Mouse (Mus musculus): ENCODE results near the gene Prkar2a. TPM values are rescaled to one million over a fixed set of nuclear protein-coding genes. Genes with fewer than 3 reads are reported as not detected.

Gene Prkar2a
- polyA plus RNA-seq, 1 experiment from 2014 or later = 68.1 TPM

DNA sequence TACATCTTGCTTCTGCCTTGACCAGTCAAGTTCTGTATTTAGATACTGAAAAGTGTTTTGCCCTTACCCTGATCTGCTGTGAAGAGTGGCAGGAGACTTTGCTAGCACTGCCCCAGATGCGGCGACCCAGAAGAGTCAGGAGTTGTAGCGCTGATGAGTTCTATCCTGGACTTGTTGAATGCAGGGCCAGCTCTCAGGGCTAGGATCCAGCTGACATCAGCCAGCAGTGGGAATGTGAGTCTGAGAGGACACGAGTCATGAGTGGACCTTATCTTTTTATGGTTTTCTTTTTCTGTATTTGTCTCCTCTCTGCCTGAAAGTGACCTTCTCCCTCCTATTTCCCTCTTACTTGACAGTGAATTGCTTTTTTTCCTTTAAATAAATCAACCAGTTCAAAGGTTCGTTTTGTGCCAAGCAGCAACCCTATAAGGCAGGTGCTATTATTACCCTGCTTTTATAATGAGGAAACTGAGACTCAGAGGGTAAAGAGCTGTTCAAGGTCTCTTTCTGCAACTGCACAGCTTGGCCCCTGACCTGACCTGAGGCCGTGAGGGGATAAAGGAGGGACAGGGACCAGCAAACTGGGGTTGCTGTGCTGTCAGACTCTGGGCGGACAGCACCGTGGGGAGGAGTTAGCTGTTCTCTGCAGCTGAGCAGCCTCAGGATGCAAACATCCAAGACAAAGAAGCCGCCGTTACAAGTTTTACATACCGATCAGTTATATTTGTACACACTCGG is 14.4 kb downstream of the Prkar2a start:
- 35% methylated on average over 12 of the region's 12 CpGs for WGBS
- ATAC-seq (ENCODE audit: low FRiP score, low TSS enrichment) (no peak), DNase-seq (no peak)
- Histone ChIP-seq H3K4me1 (ENCODE audit: control insufficient read depth, insufficient read depth, low read length) (0 out of 2 replicates have a peak, but pooled peaks cover 4% of the 10 kb centered on the region), H3K27ac (replicated peaks; ENCODE audit: low read depth, low read length) (no peak overlapping the region), H3K4me3 (replicated peaks; ENCODE audit: low read depth, low read length) (no peak overlapping the region), H3K27me3 (ENCODE audit: control insufficient read depth, insufficient read depth, low read length) (no peaks in the 10 kb centered on the region), H3K9ac (replicated peaks; ENCODE audit: low read length) (no peak overlapping the region), H3K4me2 (ENCODE audit: low read length) (no peak overlapping the region), H3K36me3 (ENCODE audit: control insufficient read depth, insufficient read depth, low read length) (no peaks in the 10 kb centered on the region), H3K9me3 (ENCODE audit: control insufficient read depth, low read length) (no peaks in the 10 kb centered on the region)

DNA sequence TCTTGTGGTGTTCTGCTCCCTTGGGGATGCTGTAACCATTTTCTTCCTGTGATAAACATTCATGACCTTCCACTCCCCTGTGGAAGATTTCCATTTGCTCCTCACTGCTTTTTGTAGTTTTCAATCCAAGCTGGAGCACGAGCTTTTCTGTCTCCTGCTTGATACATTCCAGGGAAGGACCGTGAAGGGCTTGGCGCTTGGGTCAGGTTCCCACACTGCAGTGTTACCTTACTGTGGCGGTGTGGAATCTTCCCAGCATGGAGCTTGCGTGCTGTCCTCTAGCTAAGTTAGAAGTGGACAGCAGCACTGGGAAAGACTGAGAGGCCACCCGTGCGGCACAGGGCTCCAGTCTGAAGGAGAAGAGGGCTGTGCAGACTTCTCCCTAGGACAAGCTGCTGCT is 15.5 kb downstream of the Prkar2a start:
- 73% methylated on average over 7 of the region's 7 CpGs for WGBS
- no peak overlapping the region for H3K27ac ChIP-seq (replicated peaks; ENCODE audit: low read depth, low read length)

GRCm38 (mm10) chr9:108707212-108707611 is 18.1 kb downstream of the Prkar2a start:
- H3K4me3 ChIP-seq (replicated peaks; ENCODE audit: low read depth, low read length) = no peak overlapping the region
- H3K27ac ChIP-seq (replicated peaks; ENCODE audit: low read depth, low read length) = no peak overlapping the region
- ATAC-seq (ENCODE audit: low FRiP score, low TSS enrichment) = no peak
- H3K36me3 ChIP-seq (ENCODE audit: control insufficient read depth, insufficient read depth, low read length) = no peaks in the 10 kb centered on the region
- no peak overlapping the region for H3K4me2 ChIP-seq (ENCODE audit: low read length)
- H3K9me3 ChIP-seq (ENCODE audit: control insufficient read depth, low read length) = no peaks in the 10 kb centered on the region
- no peak for DNase-seq
- no peak overlapping the region for H3K9ac ChIP-seq (replicated peaks; ENCODE audit: low read length)
- H3K4me1 ChIP-seq (ENCODE audit: control insufficient read depth, insufficient read depth, low read length) = 0 out of 2 replicates have a peak, but pooled peaks cover 4% of the 10 kb centered on the region
- WGBS = 91% methylated on average over 2 of the region's 2 CpGs
- no peaks in the 10 kb centered on the region for H3K27me3 ChIP-seq (ENCODE audit: control insufficient read depth, insufficient read depth, low read length)

More for the DNA sequence above, 15.5 kb downstream of the Prkar2a start:
- Histone ChIP-seq H3K27me3 (ENCODE audit: control insufficient read depth, insufficient read depth, low read length) (no peaks in the 10 kb centered on the region), H3K4me3 (replicated peaks; ENCODE audit: low read depth, low read length) (no peak overlapping the region), H3K36me3 (ENCODE audit: control insufficient read depth, insufficient read depth, low read length) (no peaks in the 10 kb centered on the region), H3K4me2 (ENCODE audit: low read length) (no peak overlapping the region), H3K9ac (replicated peaks; ENCODE audit: low read length) (no peak overlapping the region), H3K9me3 (ENCODE audit: control insufficient read depth, low read length) (no peaks in the 10 kb centered on the region), H3K4me1 (ENCODE audit: control insufficient read depth, insufficient read depth, low read length) (0 out of 2 replicates have a peak, but pooled peaks cover 4% of the 10 kb centered on the region)
- DNase-seq (no peak), ATAC-seq (ENCODE audit: low FRiP score, low TSS enrichment) (no peak)

GRCm38 (mm10) chr9:108708833-108709232 is 19.7 kb downstream of the Prkar2a start:
- Histone ChIP-seq H3K4me2 (ENCODE audit: low read length) (no peak overlapping the region), H3K9me3 (ENCODE audit: control insufficient read depth, low read length) (no peaks in the 10 kb centered on the region), H3K27ac (replicated peaks; ENCODE audit: low read depth, low read length) (no peak overlapping the region), H3K4me3 (replicated peaks; ENCODE audit: low read depth, low read length) (no peak overlapping the region), H3K27me3 (ENCODE audit: control insufficient read depth, insufficient read depth, low read length) (no peaks in the 10 kb centered on the region), H3K4me1 (ENCODE audit: control insufficient read depth, insufficient read depth, low read length) (0 out of 2 replicates have a peak, but pooled peaks cover 2% of the 10 kb centered on the region), H3K9ac (replicated peaks; ENCODE audit: low read length) (no peak overlapping the region), H3K36me3 (ENCODE audit: control insufficient read depth, insufficient read depth, low read length) (no peaks in the 10 kb centered on the region)
- 93% methylated on average over 8 of the region's 8 CpGs for WGBS
- ATAC-seq (ENCODE audit: low FRiP score, low TSS enrichment) = no peak
- DNase-seq = no peak

- Histone ChIP-seq H3K9ac (replicated peaks; ENCODE audit: low read length) (no peak overlapping the region), H3K9me3 (ENCODE audit: control insufficient read depth, low read length) (no peaks in the 10 kb centered on the region), H3K4me1 (ENCODE audit: control insufficient read depth, insufficient read depth, low read length) (no peaks in the 10 kb centered on the region), H3K4me3 (replicated peaks; ENCODE audit: low read depth, low read length) (no peak overlapping the region), H3K27me3 (ENCODE audit: control insufficient read depth, insufficient read depth, low read length) (no peaks in the 10 kb centered on the region), H3K36me3 (ENCODE audit: control insufficient read depth, insufficient read depth, low read length) (no peaks in the 10 kb centered on the region), H3K27ac (replicated peaks; ENCODE audit: low read depth, low read length) (no peak overlapping the region), H3K4me2 (ENCODE audit: low read length) (no peak overlapping the region)
- DNase-seq = no peak
- 82% methylated on average over 7 of the region's 7 CpGs for WGBS
- no peak for ATAC-seq (ENCODE audit: low FRiP score, low TSS enrichment)
These were observed 21.7 kb downstream of the Prkar2a start for GRCm38 (mm10) chr9:108710767-108711166.

DNA sequence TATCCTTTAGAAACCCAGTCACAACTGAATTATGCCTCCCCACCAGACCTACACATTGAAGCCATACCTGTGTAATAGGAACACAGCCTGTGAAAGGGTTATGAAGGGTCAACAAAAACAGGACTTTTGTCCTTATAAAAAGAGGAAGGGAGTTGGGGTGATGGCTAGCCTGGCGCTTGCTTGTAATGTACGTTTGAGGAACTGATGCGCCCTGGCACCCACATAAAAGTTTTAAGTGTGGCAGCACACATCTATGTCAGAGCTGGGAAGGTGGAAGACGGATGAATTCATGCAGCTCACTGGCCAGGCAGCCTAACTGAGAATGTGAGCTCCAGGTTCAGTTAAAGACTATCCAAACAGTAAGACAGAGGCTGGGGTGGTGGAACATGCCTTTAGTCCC is 27.1 kb downstream of the Prkar2a start:
- ATAC-seq (ENCODE audit: low FRiP score, low TSS enrichment) (no peak), DNase-seq (no peak)
- WGBS = 94% methylated on average over 4 of the region's 4 CpGs
- H3K27me3 ChIP-seq (ENCODE audit: control insufficient read depth, insufficient read depth, low read length) = no peaks in the 10 kb centered on the region
- no peak overlapping the region for H3K4me2 ChIP-seq (ENCODE audit: low read length)
- H3K36me3 ChIP-seq (ENCODE audit: control insufficient read depth, insufficient read depth, low read length) = peaks cover 25% of the 10 kb centered on the region
- no peak overlapping the region for H3K27ac ChIP-seq (replicated peaks; ENCODE audit: low read depth, low read length)
- no peaks in the 10 kb centered on the region for H3K4me1 ChIP-seq (ENCODE audit: control insufficient read depth, insufficient read depth, low read length)
- no peak overlapping the region for H3K9ac ChIP-seq (replicated peaks; ENCODE audit: low read length)
- no peaks in the 10 kb centered on the region for H3K9me3 ChIP-seq (ENCODE audit: control insufficient read depth, low read length)
- H3K4me3 ChIP-seq (replicated peaks; ENCODE audit: low read depth, low read length) = no peak overlapping the region

GRCm38 (mm10) chr9:108723751-108724150 is 34.6 kb downstream of the Prkar2a start:
- no peak for DNase-seq
- no peak overlapping the region for H3K4me2 ChIP-seq (ENCODE audit: low read length)

DNA sequence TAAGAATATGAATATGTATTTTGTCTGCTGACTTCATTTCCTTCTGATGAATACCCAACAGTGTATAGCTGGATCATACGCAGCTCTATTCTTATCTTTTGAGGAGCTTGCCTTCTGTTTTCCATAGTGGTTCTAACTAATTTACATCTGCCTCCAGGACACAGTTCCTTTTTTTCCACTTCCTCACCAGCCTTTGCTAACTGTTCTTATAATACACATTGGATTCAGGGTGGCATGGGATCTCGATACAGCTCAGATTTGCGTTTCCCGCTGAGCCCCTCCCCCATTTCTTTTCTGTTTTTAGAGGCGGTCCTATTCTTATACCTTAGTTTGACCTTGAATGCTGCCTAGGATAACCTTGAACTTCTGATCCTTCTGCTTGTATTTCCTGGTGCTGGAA is 37.0 kb downstream of the Prkar2a start:
- H3K4me3 ChIP-seq (replicated peaks; ENCODE audit: low read depth, low read length) = no peak overlapping the region
- no peaks in the 10 kb centered on the region for H3K9me3 ChIP-seq (ENCODE audit: control insufficient read depth, low read length)
- H3K4me1 ChIP-seq (ENCODE audit: control insufficient read depth, insufficient read depth, low read length) = no peaks in the 10 kb centered on the region
- H3K9ac ChIP-seq (replicated peaks; ENCODE audit: low read length) = no peak overlapping the region
- DNase-seq (no peak), ATAC-seq (ENCODE audit: low FRiP score, low TSS enrichment) (no peak)
- peaks cover 30% of the 10 kb centered on the region for H3K36me3 ChIP-seq (ENCODE audit: control insufficient read depth, insufficient read depth, low read length)
- H3K27ac ChIP-seq (replicated peaks; ENCODE audit: low read depth, low read length) = no peak overlapping the region
- WGBS = 87% methylated on average over 5 of the region's 5 CpGs
- H3K4me2 ChIP-seq (ENCODE audit: low read length) = no peak overlapping the region
- no peaks in the 10 kb centered on the region for H3K27me3 ChIP-seq (ENCODE audit: control insufficient read depth, insufficient read depth, low read length)

More at GRCm38 (mm10) chr9:108723751-108724150, 34.6 kb downstream of the Prkar2a start:
- Histone ChIP-seq H3K9me3 (ENCODE audit: control insufficient read depth, low read length) (no peaks in the 10 kb centered on the region), H3K36me3 (ENCODE audit: control insufficient read depth, insufficient read depth, low read length) (peaks cover 37% of the 10 kb centered on the region), H3K9ac (replicated peaks; ENCODE audit: low read length) (no peak overlapping the region), H3K27ac (replicated peaks; ENCODE audit: low read depth, low read length) (no peak overlapping the region), H3K4me3 (replicated peaks; ENCODE audit: low read depth, low read length) (no peak overlapping the region), H3K27me3 (ENCODE audit: control insufficient read depth, insufficient read depth, low read length) (no peaks in the 10 kb centered on the region), H3K4me1 (ENCODE audit: control insufficient read depth, insufficient read depth, low read length) (no peaks in the 10 kb centered on the region)
- WGBS = 27% methylated on average over 2 of the region's 2 CpGs
- ATAC-seq (ENCODE audit: low FRiP score, low TSS enrichment) = no peak

- Histone ChIP-seq H3K27ac (replicated peaks; ENCODE audit: low read depth, low read length) (no peak overlapping the region), H3K9me3 (ENCODE audit: control insufficient read depth, low read length) (no peaks in the 10 kb centered on the region), H3K4me1 (ENCODE audit: control insufficient read depth, insufficient read depth, low read length) (no peaks in the 10 kb centered on the region), H3K36me3 (ENCODE audit: control insufficient read depth, insufficient read depth, low read length) (peaks cover 26% of the 10 kb centered on the region), H3K4me3 (replicated peaks; ENCODE audit: low read depth, low read length) (no peak overlapping the region), H3K4me2 (ENCODE audit: low read length) (no peak overlapping the region), H3K9ac (replicated peaks; ENCODE audit: low read length) (no peak overlapping the region), H3K27me3 (ENCODE audit: control insufficient read depth, insufficient read depth, low read length) (no peaks in the 10 kb centered on the region)
- DNase-seq (peak; percentile 24), ATAC-seq (ENCODE audit: low FRiP score, low TSS enrichment) (no peak)
These were observed 39.9 kb downstream of the Prkar2a start for GRCm38 (mm10) chr9:108729050-108729449.

Measured in midbrain, embryonic 14.5 days (tissue).